Mouse (Mus musculus): Measurements from ENCODE around the gene Tcea3.

The Tcea3 gene

GRCm38 (mm10) chr4:136239622-136240021 is 7.9 kb upstream of the Tcea3 start:
- peak; percentile 84 for DNase-seq

- DNase-seq, result no peak
Observed at GRCm38 (mm10) chr4:136240123-136240522, 7.4 kb upstream of the Tcea3 start.

GRCm38 (mm10) chr4:136240955-136241354 is 6.6 kb upstream of the Tcea3 start:
- DNase-seq, result no peak

- peak; percentile 15 for DNase-seq
Observed at GRCm38 (mm10) chr4:136242065-136242703, 5.3 kb upstream of the Tcea3 start.

- no peak for DNase-seq
Observed at GRCm38 (mm10) chr4:136242728-136243127, 4.8 kb upstream of the Tcea3 start.

GRCm38 (mm10) chr4:136244208-136244607 is 3.3 kb upstream of the Tcea3 start:
- no peak for DNase-seq

GRCm38 (mm10) chr4:136245681-136246080 is 1.8 kb upstream of the Tcea3 start:
- no peak for DNase-seq

GRCm38 (mm10) chr4:136246568-136246969 is 960 bp upstream of the Tcea3 start:
- no peak for DNase-seq

- DNase-seq, result no peak
Observed at GRCm38 (mm10) chr4:136247386-136247728, 172 bp upstream of the Tcea3 start.

- DNase-seq, result peak; percentile 8
Observed at GRCm38 (mm10) chr4:136248464-136249331, 1.2 kb downstream of the Tcea3 start.

- no peak for DNase-seq
Observed at GRCm38 (mm10) chr4:136249332-136249647, 1.8 kb downstream of the Tcea3 start.

GRCm38 (mm10) chr4:136249780-136250179 is 2.3 kb downstream of the Tcea3 start:
- DNase-seq, result no peak

GRCm38 (mm10) chr4:136255919-136256318 is 8.4 kb downstream of the Tcea3 start:
- DNase-seq, result no peak

GRCm38 (mm10) chr4:136256696-136257095 is 9.2 kb downstream of the Tcea3 start:
- no peak for DNase-seq

GRCm38 (mm10) chr4:136259916-136260315 is 12.4 kb downstream of the Tcea3 start:
- DNase-seq, result no peak

GRCm38 (mm10) chr4:136260491-136261180 is 13.1 kb downstream of the Tcea3 start:
- DNase-seq, result peak; percentile 79

- no peak for DNase-seq
Observed at GRCm38 (mm10) chr4:136261912-136262311, 14.4 kb downstream of the Tcea3 start.

GRCm38 (mm10) chr4:136263555-136263954 is 16.0 kb downstream of the Tcea3 start:
- no peak for DNase-seq

GRCm38 (mm10) chr4:136266716-136267343 is 19.3 kb downstream of the Tcea3 start:
- peak; percentile 57 for DNase-seq

GRCm38 (mm10) chr4:136268912-136269311 is 21.4 kb downstream of the Tcea3 start:
- no peak for DNase-seq

- no peak for DNase-seq
Observed at GRCm38 (mm10) chr4:136270648-136271047, 23.1 kb downstream of the Tcea3 start.

GRCm38 (mm10) chr4:136281097-136281496 is 33.6 kb downstream of the Tcea3 start:
- no peak for DNase-seq

GRCm38 (mm10) chr4:136281611-136282010 is 34.1 kb downstream of the Tcea3 start:
- DNase-seq, result no peak
